Mouse (Mus musculus): ENCODE measurements at regions not wholly inside any gene's neighbourhood (a gene's known extent, or its start where the extent isn't known, plus 50 kb on each side); places are given as distances from the start of the nearest gene placed in this dataset.

- TF ChIP-seq POLR2A (IDR thresholded peaks at IDR 0.05; ENCODE audit: borderline replicate concordance, extremely low read depth, insufficient read depth, insufficient read length): no peak
- 73% methylated on average over 3 of the region's 3 CpGs for WGBS
- ATAC-seq (ENCODE audit: low FRiP score, low read depth): no peak
- Histone ChIP-seq H3K4me1 (ENCODE audit: control insufficient read depth, insufficient read depth, low read length) (no peaks in the 10 kb centered on the region), H3K9ac (ENCODE audit: low read depth, low read length, severe bottlenecking) (no peak overlapping the region), H3K4me2 (replicated peaks; ENCODE audit: low read depth, low read length, severe bottlenecking) (no peak overlapping the region), H3K36me3 (ENCODE audit: control insufficient read depth, insufficient read depth, low read length) (no peaks in the 10 kb centered on the region), H3K27me3 (ENCODE audit: control insufficient read depth, insufficient read depth, low read length) (no peaks in the 10 kb centered on the region), H3K9me3 (ENCODE audit: control insufficient read depth, low read length) (no peaks in the 10 kb centered on the region), H3K4me3 (replicated peaks; ENCODE audit: low read length) (no peak overlapping the region), H3K27ac (replicated peaks; ENCODE audit: low read depth, low read length) (no peak overlapping the region)
- no peak for DNase-seq (ENCODE audit: low spot score)
Measured at GRCm38 (mm10) chr15:51565543-51565942, 2319.2 kb upstream of the Gm7489 start.

- Histone ChIP-seq H3K4me2 (replicated peaks; ENCODE audit: low read depth, low read length, severe bottlenecking) (no peak overlapping the region), H3K4me1 (ENCODE audit: control insufficient read depth, insufficient read depth, low read length) (no peaks in the 10 kb centered on the region), H3K9me3 (ENCODE audit: control insufficient read depth, low read length) (no peaks in the 10 kb centered on the region), H3K36me3 (ENCODE audit: control insufficient read depth, insufficient read depth, low read length) (no peaks in the 10 kb centered on the region), H3K4me3 (replicated peaks; ENCODE audit: low read length) (no peak overlapping the region), H3K27me3 (ENCODE audit: control insufficient read depth, insufficient read depth, low read length) (no peaks in the 10 kb centered on the region), H3K27ac (replicated peaks; ENCODE audit: low read depth, low read length) (no peak overlapping the region), H3K9ac (ENCODE audit: low read depth, low read length, severe bottlenecking) (no peak overlapping the region)
- WGBS: 92% methylated on average over 1 of the region's 1 CpGs
- DNase-seq (ENCODE audit: low spot score) (no peak), ATAC-seq (ENCODE audit: low FRiP score, low read depth) (no peak)
- no peak for TF ChIP-seq POLR2A (IDR thresholded peaks at IDR 0.05; ENCODE audit: borderline replicate concordance, extremely low read depth, insufficient read depth, insufficient read length)
Measured at GRCm38 (mm10) chr15:51570631-51571030, 2314.1 kb upstream of the Gm7489 start.

GRCm38 (mm10) chr15:51574538-51575105 lies 2310.1 kb upstream of the Gm7489 start:
- Histone ChIP-seq H3K36me3 (ENCODE audit: control insufficient read depth, insufficient read depth, low read length) (no peaks in the 10 kb centered on the region), H3K9me3 (ENCODE audit: control insufficient read depth, low read length) (no peaks in the 10 kb centered on the region), H3K9ac (ENCODE audit: low read depth, low read length, severe bottlenecking) (no peak overlapping the region), H3K27ac (replicated peaks; ENCODE audit: low read depth, low read length) (no peak overlapping the region), H3K4me2 (replicated peaks; ENCODE audit: low read depth, low read length, severe bottlenecking) (no peak overlapping the region), H3K4me1 (ENCODE audit: control insufficient read depth, insufficient read depth, low read length) (no peaks in the 10 kb centered on the region), H3K4me3 (replicated peaks; ENCODE audit: low read length) (no peak overlapping the region), H3K27me3 (ENCODE audit: control insufficient read depth, insufficient read depth, low read length) (no peaks in the 10 kb centered on the region)
- no peak for ATAC-seq (ENCODE audit: low FRiP score, low read depth)
- WGBS: 78% methylated on average over 8 of the region's 8 CpGs
- DNase-seq (ENCODE audit: low spot score): no peak
- no peak for TF ChIP-seq POLR2A (IDR thresholded peaks at IDR 0.05; ENCODE audit: borderline replicate concordance, extremely low read depth, insufficient read depth, insufficient read length)

- Histone ChIP-seq H3K9me3 (ENCODE audit: control insufficient read depth, low read length) (no peaks in the 10 kb centered on the region), H3K36me3 (ENCODE audit: control insufficient read depth, insufficient read depth, low read length) (no peaks in the 10 kb centered on the region), H3K27ac (replicated peaks; ENCODE audit: low read depth, low read length) (no peak overlapping the region), H3K4me3 (replicated peaks; ENCODE audit: low read length) (no peak overlapping the region), H3K4me2 (replicated peaks; ENCODE audit: low read depth, low read length, severe bottlenecking) (no peak overlapping the region), H3K9ac (ENCODE audit: low read depth, low read length, severe bottlenecking) (no peak overlapping the region), H3K4me1 (ENCODE audit: control insufficient read depth, insufficient read depth, low read length) (no peaks in the 10 kb centered on the region; the same call in 1 of the 2 replicates), H3K27me3 (ENCODE audit: control insufficient read depth, insufficient read depth, low read length) (no peaks in the 10 kb centered on the region)
- TF ChIP-seq POLR2A (IDR thresholded peaks at IDR 0.05; ENCODE audit: borderline replicate concordance, extremely low read depth, insufficient read depth, insufficient read length): no peak
- 74% methylated on average over 1 of the region's 1 CpGs for WGBS
- ATAC-seq (ENCODE audit: low FRiP score, low read depth) (no peak), DNase-seq (ENCODE audit: low spot score) (no peak)
Measured at GRCm38 (mm10) chr15:51583636-51584035, 2301.1 kb upstream of the Gm7489 start.

- H3K4me3 ChIP-seq (replicated peaks; ENCODE audit: low read length): no peak overlapping the region
- ATAC-seq (ENCODE audit: low FRiP score, low read depth): no peak
- no peaks in the 10 kb centered on the region for H3K36me3 ChIP-seq (ENCODE audit: control insufficient read depth, insufficient read depth, low read length)
- no peaks in the 10 kb centered on the region for H3K9me3 ChIP-seq (ENCODE audit: control insufficient read depth, low read length)
- no peak overlapping the region for H3K9ac ChIP-seq (ENCODE audit: low read depth, low read length, severe bottlenecking)
- H3K27me3 ChIP-seq (ENCODE audit: control insufficient read depth, insufficient read depth, low read length): no peaks in the 10 kb centered on the region
- H3K4me1 ChIP-seq (ENCODE audit: control insufficient read depth, insufficient read depth, low read length): peaks cover under 1% of the 10 kb centered on the region; the same call in 1 of the 2 replicates
- no peak overlapping the region for H3K27ac ChIP-seq (replicated peaks; ENCODE audit: low read depth, low read length)
- H3K4me2 ChIP-seq (replicated peaks; ENCODE audit: low read depth, low read length, severe bottlenecking): no peak overlapping the region
- no peak for DNase-seq (ENCODE audit: low spot score)
- TF ChIP-seq POLR2A (IDR thresholded peaks at IDR 0.05; ENCODE audit: borderline replicate concordance, extremely low read depth, insufficient read depth, insufficient read length): no peak
- WGBS: 82% methylated on average over 5 of the region's 5 CpGs
Measured at GRCm38 (mm10) chr15:51586146-51586545, 2298.6 kb upstream of the Gm7489 start.

Measured in limb, embryonic 14.5 days (tissue).